Mouse (Mus musculus) limb, embryonic 10.5 days (tissue): ENCODE results near the gene Bach2. TPM values are rescaled to one million over a fixed set of nuclear protein-coding genes. Genes with fewer than 3 reads are reported as not detected.
A peak's percentile ranks its signal among the peaks of the same experiment; 100 is the strongest.

Source experiments
- DNase-seq: peaks from one replicate; pipeline ENCODE4 v3.0.0-alpha.2; 2017; ENCODE audit warnings: low spot score
- H3K27ac ChIP-seq: fragments of 300-500 bp; sonication (generic); 2 replicates; pipeline ENCODE4 v1.5.1; 2016; ENCODE audit warnings: mild to moderate bottlenecking
- H3K27me3 ChIP-seq: fragments of 300-500 bp; sonication (generic); 2 replicates; pipeline ENCODE4 v1.6.1; 2016; ENCODE audit warnings: low read depth, mild to moderate bottlenecking; ENCODE audit not compliant: poor library complexity, severe bottlenecking
- H3K36me3 ChIP-seq: fragments of 300-500 bp; sonication (generic); 2 replicates; pipeline ENCODE4 v1.6.1; 2016; ENCODE audit warnings: mild to moderate bottlenecking, moderate library complexity
- H3K4me1 ChIP-seq: fragments of 300-500 bp; sonication (generic); 2 replicates; pipeline ENCODE4 v1.6.1; 2016
- H3K4me3 ChIP-seq: fragments of 300-500 bp; sonication (generic); 2 replicates; pipeline ENCODE4 v1.5.1; 2016; ENCODE audit warnings: mild to moderate bottlenecking, moderate library complexity
- H3K9me3 ChIP-seq: fragments of 300-500 bp; sonication (generic); replicated peaks from 2 replicates; pipeline ENCODE4 v1.6.1; 2016; ENCODE audit warnings: mild to moderate bottlenecking
- WGBS: fragments of 180-500 bp; shearing (Covaris S2); methylation state at CpG from one replicate; pipeline ENCODE4 v1.1.7; 2016; 5-methylcytosine and 5-hydroxymethylcytosine counted together
- polyA plus RNA-seq: library from polyadenylated mRNA; unstranded; fragments of >200 nt; fragmentation: Nextera tagmentation; extraction: Ambion mirVana; gene quantifications from 2 replicates; pipeline ENCODE4 v1.2.1, GENCODE M21; 2016

Bach2 gene
- polyA plus RNA-seq, 1 experiment from 2014 or later, result 23.0 TPM

DNA sequence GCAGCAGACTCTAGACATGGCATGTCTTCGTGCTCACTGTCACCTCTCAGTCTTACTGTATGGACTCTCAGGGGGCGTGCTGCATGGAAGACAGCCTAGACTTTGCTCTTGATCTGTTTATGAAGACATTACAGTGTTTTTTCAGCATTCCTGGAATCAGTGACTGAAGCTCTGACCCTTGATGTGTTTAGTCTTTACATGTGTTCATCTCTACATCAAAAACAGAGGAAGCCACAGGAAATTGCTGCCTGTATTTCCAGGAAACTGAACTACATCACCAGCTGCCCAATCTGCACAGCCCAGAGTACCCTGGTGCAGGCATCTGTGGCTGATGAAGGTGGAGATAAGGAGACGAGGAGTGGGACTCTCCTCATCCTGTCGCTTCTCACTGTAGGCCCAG is 52.8 kb downstream of the Bach2 start:
- Histone ChIP-seq H3K4me1 (peaks cover 58% of the 10 kb centered on the region), H3K4me3 (no peak overlapping the region), H3K9me3 (no peaks in the 10 kb centered on the region), H3K27me3 (no peaks in the 10 kb centered on the region), H3K36me3 (peaks cover 14% of the 10 kb centered on the region), H3K27ac (no peak overlapping the region)
- DNase-seq, result no peak
- 80% methylated on average over 4 of the region's 4 CpGs for WGBS

DNA sequence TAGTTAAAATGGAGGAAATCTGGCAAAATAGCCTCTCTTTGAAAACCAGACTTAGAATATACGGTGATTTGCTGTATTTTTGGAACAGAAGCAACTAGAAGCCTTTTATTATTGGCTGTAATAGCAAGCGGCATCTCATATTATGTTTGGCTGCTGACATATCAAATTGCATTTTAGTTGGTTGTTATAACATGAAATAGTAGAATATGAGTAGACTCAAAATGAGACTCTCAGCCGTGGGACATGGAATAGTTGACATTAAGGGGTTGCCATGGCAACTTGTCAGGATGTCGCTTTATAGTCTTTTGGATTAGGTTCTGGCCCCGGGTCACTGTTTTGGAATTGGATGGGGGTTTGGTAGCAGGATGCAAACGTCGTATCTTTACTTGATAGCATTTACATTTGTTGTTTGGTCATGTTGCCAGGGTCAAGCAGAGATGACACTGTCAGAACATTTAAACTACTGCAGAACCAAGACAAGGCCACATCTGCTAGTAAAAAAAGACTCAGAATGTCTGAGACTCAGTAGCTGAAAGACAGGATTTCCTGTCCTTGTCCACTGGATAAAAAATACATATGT is 55.2 kb downstream of the Bach2 start:
- no peak overlapping the region for H3K27ac ChIP-seq
- no peak overlapping the region for H3K4me3 ChIP-seq
- peaks cover 69% of the 10 kb centered on the region for H3K4me1 ChIP-seq

DNA sequence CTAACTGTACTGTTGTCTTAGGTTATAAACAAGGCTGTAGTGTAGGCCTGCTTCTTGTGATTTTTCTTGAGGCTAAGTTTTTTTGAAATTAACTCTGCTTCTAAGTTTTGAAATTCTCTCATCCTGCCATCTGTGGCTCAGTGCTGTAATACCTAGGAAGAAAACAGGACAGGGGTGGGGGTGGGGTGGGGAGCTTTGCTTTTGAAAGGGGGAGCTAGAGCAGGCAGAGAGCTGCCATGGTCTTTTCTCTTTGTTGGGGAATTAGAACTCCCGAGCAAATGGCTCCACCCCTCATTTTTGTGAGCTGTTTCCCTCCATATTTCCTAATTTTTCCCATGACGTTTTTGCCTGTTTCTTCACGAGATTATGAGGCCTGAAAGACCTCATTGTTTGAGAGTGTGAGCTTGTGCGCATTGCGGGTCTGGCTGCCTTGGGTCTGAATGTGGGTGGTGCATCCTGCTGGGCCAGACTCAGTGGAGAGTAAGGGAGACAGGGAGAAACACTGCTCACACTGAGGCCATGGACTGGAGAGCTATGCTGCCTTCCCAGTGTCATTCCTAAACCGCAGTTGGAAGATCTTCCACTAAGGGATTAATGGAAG is 58.6 kb downstream of the Bach2 start:
- 45% methylated on average over 6 of the region's 6 CpGs for WGBS
- Histone ChIP-seq H3K4me1 (peaks cover 72% of the 10 kb centered on the region), H3K9me3 (no peaks in the 10 kb centered on the region), H3K36me3 (peaks cover 6% of the 10 kb centered on the region), H3K27ac (peak overlapping the region; percentile 76), H3K4me3 (no peak overlapping the region), H3K27me3 (no peaks in the 10 kb centered on the region)
- no peak for DNase-seq

More for the DNA sequence above, 55.2 kb downstream of the Bach2 start:
- 71% methylated on average over 7 of the region's 7 CpGs for WGBS
- Histone ChIP-seq H3K36me3 (peaks cover 14% of the 10 kb centered on the region), H3K9me3 (no peaks in the 10 kb centered on the region), H3K27me3 (no peaks in the 10 kb centered on the region)
- DNase-seq, result no peak

DNA sequence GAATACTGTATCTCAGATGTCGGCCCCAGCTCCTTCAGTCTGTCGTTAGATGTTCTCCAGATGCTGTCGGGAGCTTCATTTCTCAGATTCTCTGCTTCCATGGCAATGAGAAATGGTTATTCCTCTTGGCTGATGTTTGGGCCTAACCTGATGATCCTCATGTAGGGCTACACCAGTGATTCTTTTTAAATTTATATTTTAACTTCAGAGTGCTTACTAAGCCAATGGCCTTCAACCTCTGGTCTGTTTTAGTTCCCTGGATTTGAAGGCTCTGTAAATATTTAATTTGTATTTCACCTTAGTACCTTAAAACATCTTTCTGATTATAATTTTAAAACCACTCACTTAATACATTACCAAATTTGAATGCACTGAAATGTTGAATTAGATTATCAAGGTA is 60.6 kb downstream of the Bach2 start:
- Histone ChIP-seq H3K4me3 (no peak overlapping the region), H3K4me1 (peaks cover 82% of the 10 kb centered on the region), H3K36me3 (peaks cover 5% of the 10 kb centered on the region), H3K27ac (no peak overlapping the region), H3K27me3 (no peaks in the 10 kb centered on the region), H3K9me3 (no peaks in the 10 kb centered on the region)
- 53% methylated on average over 3 of the region's 3 CpGs for WGBS
- no peak for DNase-seq

DNA sequence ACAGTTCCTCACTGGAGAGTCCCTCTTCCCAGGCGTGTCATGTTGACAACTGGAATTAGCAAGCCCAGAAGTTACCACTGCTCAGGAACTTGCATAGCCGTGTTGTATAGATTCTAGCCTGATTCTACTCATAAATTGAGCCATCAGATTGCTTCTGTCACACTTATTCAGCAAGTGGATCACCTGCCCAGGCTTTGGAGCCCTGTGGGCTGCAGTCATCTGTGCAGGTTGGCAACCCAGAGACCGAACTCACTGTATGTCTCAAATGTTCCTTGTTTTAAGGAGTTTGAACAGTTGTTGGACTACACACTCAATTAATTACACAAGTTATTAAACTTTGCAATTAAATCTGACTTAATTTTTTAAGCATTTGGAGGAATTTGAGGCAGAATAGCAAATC is 61.4 kb downstream of the Bach2 start:
- Histone ChIP-seq H3K9me3 (no peaks in the 10 kb centered on the region), H3K4me1 (peaks cover 86% of the 10 kb centered on the region), H3K4me3 (no peak overlapping the region), H3K36me3 (0 out of 2 replicates have a peak, but pooled peaks cover 2% of the 10 kb centered on the region), H3K27ac (no peak overlapping the region), H3K27me3 (no peaks in the 10 kb centered on the region)
- DNase-seq, result no peak
- 92% methylated on average over 3 of the region's 3 CpGs for WGBS

DNA sequence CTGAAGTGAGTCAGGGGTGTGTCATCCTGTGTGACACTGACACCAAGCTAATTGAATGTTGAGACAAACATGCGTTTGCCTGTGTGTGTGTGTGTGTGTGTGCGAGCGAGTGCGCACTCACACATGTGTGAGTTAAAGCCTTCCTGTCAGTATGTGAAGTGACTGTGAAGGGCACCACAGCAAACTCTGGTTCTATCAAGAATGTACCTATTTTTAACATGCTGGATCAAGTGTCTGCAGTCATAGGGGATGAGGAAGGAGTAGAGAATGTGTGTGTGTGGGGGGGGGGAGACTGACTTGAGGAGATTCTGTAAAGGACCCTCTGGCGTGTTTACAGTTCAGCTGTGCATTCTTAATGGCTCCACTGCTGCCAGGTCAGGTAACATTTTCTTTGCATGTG is 64.1 kb downstream of the Bach2 start:
- Histone ChIP-seq H3K4me3 (peak overlapping the region; percentile 35), H3K4me1 (peaks cover 88% of the 10 kb centered on the region), H3K27ac (peak overlapping the region; percentile 85), H3K27me3 (no peaks in the 10 kb centered on the region), H3K9me3 (no peaks in the 10 kb centered on the region), H3K36me3 (peaks cover 5% of the 10 kb centered on the region)
- DNase-seq, result no peak
- WGBS, result 51% methylated on average over 5 of the region's 5 CpGs

DNA sequence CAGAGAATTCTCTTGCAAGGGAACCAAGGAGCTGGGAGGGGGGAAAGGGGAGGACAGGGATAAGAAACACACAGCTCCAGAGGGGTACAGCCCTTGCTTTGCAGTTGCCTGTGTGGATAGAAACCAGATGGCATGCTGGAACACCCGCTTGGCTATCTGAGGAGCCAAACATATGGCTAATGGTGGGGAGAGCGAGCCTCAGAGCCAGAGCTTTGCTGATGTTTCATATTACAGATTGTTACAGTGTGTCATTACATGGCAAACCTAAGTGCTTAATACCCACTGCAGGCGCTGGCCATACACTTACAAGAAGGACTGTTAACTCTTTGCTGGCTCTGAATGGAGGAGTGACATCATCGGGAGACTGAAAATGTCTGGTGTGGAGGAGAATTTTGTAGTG is 64.5 kb downstream of the Bach2 start:
- 7% methylated on average over 4 of the region's 4 CpGs for WGBS

DNA sequence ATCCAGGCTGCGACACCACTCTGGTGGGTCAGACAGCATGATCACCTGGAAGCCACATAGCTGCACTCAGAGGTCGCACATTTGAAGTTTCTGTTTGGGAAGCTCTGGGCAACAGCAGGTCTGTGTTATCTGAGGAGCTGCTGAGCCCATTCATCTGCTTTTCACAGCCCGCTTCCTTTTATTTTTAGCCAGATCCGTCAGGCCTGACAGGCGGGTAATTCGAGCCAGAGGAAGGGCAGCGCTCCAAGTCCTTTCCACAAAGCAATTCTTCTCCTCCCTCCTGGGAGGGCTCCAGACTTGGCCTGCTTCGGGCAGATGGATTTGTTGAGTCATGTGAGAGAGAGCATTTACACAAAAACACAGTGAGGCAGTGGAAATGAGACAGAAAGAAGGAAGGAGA is 65.1 kb downstream of the Bach2 start:
- peak overlapping the region; percentile 85 for H3K27ac ChIP-seq
- H3K36me3 ChIP-seq, result peaks cover 15% of the 10 kb centered on the region
- H3K4me3 ChIP-seq, result peak overlapping the region; percentile 35
- H3K4me1 ChIP-seq, result peaks cover 80% of the 10 kb centered on the region
- H3K9me3 ChIP-seq, result no peaks in the 10 kb centered on the region
- H3K27me3 ChIP-seq, result no peaks in the 10 kb centered on the region
- WGBS, result 0% methylated on average over 8 of the region's 8 CpGs
- DNase-seq, result peak; percentile 81

More for the DNA sequence above, 64.5 kb downstream of the Bach2 start:
- Histone ChIP-seq H3K4me3 (peak overlapping the region; percentile 35), H3K4me1 (peaks cover 86% of the 10 kb centered on the region), H3K27me3 (no peaks in the 10 kb centered on the region), H3K36me3 (peaks cover 9% of the 10 kb centered on the region), H3K27ac (peak overlapping the region; percentile 85), H3K9me3 (no peaks in the 10 kb centered on the region)
- peak; percentile 82 for DNase-seq

DNA sequence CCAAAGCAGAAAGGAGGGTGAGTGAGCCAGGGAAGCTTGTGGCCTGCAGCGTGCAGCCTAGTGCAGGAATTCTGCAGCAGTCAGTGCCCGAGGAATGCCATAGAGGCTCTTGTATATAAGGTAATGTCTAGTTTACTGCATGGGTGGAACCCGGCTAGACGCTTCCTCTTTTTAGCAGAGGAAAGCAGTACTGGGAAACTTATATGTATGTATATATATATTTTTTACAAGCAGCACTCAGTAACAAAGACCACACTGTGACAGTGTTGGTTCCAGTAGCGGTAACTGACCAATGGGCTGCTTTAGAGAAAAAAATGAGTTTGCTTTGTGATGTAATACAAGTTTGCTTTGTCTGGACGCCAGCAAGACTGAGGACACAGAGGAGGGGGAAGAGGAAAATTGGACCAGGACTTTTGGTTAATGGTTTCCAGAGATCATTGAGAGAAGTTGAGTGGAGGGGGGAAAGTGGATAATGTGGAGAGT is 65.7 kb downstream of the Bach2 start:
- H3K4me3 ChIP-seq, result 0 out of 2 replicates have a peak overlapping the region, but pooled peaks have one; percentile 35
- DNase-seq, result no peak
- peaks cover 15% of the 10 kb centered on the region for H3K36me3 ChIP-seq
- H3K27me3 ChIP-seq, result no peaks in the 10 kb centered on the region
- H3K4me1 ChIP-seq, result peaks cover 74% of the 10 kb centered on the region
- H3K27ac ChIP-seq, result peak overlapping the region; percentile 85
- H3K9me3 ChIP-seq, result no peaks in the 10 kb centered on the region
- 41% methylated on average over 6 of the region's 6 CpGs for WGBS

DNA sequence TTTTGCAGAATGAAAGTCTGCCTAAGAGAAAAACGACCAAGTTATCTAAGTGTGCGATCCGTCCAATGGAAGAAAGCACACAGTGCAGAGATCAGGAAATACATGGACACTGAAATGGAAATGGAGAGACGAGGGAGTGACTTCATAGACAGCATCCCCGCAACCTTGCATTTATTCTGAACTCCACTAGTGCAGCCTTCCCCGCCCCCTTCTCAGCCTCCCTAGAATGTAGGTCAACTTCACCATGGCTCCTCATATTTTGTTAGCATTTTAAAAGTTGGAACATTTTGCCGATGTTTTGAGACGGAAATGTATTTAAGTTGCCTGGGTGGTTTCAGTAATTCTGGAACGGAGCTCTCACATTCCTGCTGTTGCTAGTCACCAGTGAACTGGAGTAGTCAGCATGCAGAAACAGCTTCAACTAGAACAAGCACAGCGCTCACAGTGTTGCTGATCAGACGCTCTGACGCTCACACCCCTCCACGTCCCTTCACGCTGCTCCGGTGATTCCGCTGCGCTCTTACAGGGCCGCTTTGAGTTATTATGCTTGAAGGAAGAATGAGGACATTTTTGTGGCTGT is 66.5 kb downstream of the Bach2 start:
- H3K27ac ChIP-seq, result peak overlapping the region; percentile 85
- no peaks in the 10 kb centered on the region for H3K27me3 ChIP-seq
- no peak overlapping the region for H3K4me3 ChIP-seq
- H3K9me3 ChIP-seq, result no peaks in the 10 kb centered on the region
- 84% methylated on average over 18 of the region's 18 CpGs for whole genome bisulfite sequencing
- peaks cover 19% of the 10 kb centered on the region for H3K36me3 ChIP-seq
- H3K4me1 ChIP-seq, result peaks cover 68% of the 10 kb centered on the region
- no peak for DNase-seq

DNA sequence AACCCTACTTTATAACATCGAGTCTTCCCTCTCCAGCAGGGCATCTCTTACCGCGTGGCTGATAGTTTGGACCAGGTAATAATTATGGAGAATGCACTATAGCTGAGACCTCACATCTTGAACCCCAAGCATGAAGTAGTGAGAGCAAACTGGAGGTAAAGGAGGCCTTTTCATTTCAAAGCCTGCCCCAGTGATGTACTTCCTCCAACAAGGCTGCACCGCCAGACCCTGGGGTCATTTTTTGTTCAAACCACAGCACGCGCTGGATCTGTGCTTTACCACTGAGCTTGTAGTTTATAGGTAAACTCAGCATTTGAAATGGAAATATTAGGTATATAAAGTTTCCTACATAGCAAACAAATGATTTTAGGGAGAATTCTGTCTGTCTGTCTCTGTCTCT is 67.1 kb downstream of the Bach2 start:
- Histone ChIP-seq H3K4me1 (peaks cover 62% of the 10 kb centered on the region), H3K27me3 (no peaks in the 10 kb centered on the region), H3K27ac (peak overlapping the region; percentile 85), H3K36me3 (peaks cover 24% of the 10 kb centered on the region), H3K4me3 (no peak overlapping the region), H3K9me3 (no peaks in the 10 kb centered on the region)
- 80% methylated on average over 6 of the region's 6 CpGs for WGBS
- DNase-seq, result no peak

DNA sequence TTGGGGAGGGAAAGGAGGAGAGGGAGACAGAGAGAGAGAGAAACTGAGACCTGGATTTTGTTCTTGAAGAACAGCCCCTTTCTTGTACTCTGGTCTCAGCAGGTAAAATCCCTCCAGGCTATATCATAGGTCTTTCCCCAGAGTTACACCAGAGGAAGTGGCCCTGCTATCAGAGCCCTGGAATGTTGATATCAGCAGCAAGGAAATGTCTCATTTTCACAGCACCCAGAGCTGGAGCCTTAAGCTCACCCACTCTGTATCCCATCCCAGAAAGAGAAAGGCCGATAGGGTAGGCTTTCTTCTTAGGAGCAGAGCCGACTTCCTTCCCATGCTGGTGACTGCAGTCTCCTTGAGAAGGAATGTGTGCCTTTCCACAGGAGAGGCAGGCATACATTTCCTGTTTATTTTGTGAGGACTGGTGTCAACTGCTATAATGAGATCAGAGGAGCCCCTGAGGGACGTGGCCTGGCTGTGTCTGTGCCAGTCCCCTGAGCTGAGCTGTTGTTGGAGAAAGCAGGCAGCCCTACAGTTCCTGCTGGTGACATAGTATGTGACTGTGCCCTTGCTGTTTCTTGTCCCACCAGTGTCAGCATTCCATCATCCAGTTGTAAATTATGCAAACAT is 67.7 kb downstream of the Bach2 start:
- peaks cover 56% of the 10 kb centered on the region for H3K4me1 ChIP-seq
- H3K4me3 ChIP-seq, result no peak overlapping the region
- H3K9me3 ChIP-seq, result no peaks in the 10 kb centered on the region
- no peaks in the 10 kb centered on the region for H3K27me3 ChIP-seq
- no peak for DNase-seq
- peaks cover 27% of the 10 kb centered on the region for H3K36me3 ChIP-seq
- WGBS, result 19% methylated on average over 3 of the region's 3 CpGs
- H3K27ac ChIP-seq, result peak overlapping the region; percentile 85

DNA sequence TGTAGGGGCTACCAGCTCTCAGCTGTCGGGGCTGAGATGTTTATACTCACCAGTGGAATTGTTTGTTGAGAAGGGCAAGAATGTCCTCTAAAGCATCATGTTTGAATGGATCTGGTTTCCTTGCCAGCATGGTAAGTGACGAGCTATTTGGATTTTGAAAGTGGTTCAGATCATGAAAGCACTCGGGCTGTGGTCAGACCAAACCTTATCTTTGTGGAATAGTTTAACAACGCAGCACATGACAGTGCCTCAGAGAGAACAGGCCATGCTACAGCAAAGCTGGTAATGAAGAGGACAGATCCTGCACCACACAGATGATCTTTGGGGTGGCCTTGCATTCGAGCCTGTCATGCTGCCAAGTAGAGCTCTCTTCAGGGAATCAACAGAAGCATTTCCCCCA is 68.6 kb downstream of the Bach2 start:
- Histone ChIP-seq H3K4me1 (peaks cover 53% of the 10 kb centered on the region), H3K36me3 (peaks cover 27% of the 10 kb centered on the region), H3K9me3 (no peaks in the 10 kb centered on the region), H3K27ac (no peak overlapping the region), H3K4me3 (no peak overlapping the region), H3K27me3 (no peaks in the 10 kb centered on the region)
- no peak for DNase-seq
- 77% methylated on average over 5 of the region's 5 CpGs for WGBS
